Mouse (Mus musculus) adrenal gland, postnatal 4 days (tissue): ENCODE measurements at regions not wholly inside any gene's neighbourhood (a gene's known extent, or its start where the extent isn't known, plus 50 kb on each side); places are given as distances from the start of the nearest gene placed in this dataset.

ENCODE experiments used
- DNase-seq, 2 experiments: peaks; one replicate each; pipeline ENCODE4 v3.0.0; 2021 to 2022; ENCODE audit warnings: low spot score in 2 of 2, mixed read lengths in 2 of 2

DNA sequence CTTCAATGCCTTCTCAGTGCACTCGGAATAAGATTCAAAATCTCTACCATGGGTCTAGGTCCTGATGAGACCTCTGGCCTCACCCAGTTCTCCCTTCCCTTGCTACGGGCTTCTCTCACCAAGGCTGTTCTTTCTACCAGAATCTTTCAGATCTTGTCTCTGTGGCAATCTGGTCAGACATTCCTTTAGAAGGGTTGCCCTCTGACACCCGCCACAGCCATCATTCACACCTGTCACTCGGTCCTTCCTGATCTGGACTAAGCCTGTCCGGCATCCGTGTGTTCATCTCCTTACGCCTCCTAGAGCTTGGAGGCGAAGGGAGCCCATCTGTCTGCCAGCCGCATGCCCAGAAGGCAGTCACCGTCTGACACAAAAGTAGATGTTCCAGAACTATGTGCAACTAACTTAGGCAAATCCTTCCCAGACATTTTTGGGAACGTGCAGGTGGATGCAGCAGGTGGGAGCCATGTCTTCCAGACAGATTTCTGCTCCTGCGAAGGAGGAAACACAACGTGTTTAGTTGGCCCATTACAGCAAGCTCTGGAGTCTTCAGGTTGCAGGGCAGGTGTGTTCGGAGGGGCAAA is 77.7 kb downstream of the Fam76b start:
- no peak for DNase-seq

DNA sequence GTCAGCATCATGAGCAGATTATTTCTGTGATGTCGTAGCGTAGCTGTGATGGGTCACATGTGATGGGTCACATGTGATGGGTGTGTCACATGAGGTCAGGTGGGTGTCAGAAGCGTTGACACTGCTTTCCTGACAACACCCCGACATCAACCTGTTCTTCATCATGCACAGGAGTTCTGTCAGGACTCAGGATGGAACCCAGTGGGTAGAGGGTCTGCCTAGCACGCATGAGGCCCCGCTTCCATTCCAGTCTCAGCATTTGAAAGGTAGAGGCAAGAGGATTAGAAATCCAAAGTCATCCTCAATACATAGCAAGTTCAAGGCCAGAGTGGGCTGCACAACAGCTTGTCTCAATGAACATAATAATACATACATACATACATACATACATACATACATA is 79.2 kb downstream of the Fam76b start:
- no peak for DNase-seq

DNA sequence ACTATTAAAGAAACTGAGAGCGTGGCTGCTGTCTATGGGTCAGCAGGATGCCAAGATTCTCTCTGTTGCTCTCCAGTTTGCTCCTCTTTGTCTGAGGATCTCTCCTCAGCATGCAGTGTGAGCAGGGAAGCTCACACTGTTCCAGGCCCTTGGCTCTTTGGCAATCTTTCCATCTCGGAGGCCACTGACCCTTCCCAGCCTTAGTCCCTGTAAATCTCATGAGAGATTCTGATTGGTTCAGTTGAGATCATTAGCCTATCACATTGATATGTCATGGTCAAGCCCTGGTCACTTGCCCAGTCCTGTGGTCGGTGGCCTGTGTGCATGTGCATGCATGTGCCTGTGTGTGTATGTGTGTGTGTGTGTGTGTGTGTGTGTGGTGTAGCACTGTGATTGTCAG is 82.1 kb downstream of the Fam76b start:
- no peak for DNase-seq

DNA sequence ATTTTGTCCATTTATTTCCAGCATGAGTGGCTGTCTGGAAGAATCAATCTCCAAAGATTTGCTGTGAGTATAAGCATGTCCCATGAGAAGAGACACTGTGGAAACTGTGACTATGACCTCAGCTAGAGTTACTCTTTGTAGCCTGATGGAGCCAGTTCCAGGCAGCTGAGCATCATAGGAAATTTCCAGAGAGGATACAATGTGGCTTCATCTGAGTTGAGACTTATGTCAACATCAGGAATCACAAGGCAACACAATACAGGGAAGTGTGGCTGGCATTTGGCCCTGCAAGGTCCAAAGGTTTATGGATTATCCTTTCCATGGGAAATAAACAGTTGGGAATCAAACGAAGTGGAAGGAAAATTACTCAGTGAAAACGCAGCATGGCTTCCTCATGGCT is 82.6 kb downstream of the Fam76b start:
- no peak for DNase-seq

DNA sequence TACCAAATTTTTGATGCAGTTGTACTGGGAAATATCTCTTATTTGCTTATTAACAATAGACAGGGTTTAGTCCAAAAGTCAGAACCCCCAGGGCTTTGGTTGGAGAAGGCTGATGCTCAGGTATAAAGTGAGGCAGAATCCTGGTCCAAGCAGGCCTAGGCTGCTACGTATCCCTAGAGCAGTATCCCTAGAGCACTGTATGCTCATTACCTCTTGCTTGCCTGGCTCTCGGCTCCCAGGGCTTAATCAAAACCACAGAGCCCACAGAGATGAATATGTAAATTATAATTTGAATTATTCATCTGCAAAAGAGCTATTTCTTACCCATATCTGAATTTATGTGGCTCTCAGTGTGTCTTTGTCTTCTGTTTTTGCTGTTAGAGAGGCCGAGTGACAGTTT is 85.9 kb downstream of the Fam76b start:
- DNase-seq = no peak

DNA sequence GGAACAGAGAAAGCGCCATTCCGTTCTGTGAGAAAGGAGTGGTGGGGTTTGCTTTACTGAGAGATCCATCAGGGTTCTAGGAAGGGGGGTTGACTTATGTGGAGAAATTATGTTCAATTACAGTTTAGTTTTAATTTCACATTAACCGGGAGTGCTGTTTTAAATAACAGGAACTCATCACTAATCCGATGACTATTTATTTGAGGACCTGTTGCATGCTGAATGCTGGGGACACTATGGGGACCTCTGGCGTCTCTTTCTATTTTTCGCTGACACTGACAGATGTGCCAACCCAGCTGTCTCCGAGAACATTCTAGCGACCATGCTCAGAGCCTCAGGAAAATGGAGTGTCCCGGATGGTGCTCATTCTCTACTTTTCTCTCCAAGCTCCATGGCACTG is 86.6 kb downstream of the Fam76b start:
- no peak for DNase-seq

DNA sequence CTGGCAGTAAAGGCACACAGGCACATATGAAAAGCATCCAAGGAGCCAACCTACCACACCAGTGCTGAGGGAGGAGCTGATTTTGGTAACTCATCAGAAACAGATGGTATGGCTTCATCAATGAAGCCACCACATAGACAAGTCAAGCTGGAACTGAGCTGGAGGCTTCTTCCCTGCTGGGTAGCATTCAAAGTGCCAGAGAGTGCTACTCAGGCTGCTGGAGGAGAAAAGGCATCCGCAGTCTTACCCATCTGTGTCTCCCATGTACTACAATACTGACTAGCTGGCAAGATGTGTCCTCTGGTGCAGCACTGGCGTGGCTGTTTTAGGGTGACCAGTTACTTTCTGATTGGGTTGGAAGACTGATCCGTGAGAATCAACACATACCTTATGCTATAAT is 87.3 kb downstream of the Fam76b start:
- no peak for DNase-seq

DNA sequence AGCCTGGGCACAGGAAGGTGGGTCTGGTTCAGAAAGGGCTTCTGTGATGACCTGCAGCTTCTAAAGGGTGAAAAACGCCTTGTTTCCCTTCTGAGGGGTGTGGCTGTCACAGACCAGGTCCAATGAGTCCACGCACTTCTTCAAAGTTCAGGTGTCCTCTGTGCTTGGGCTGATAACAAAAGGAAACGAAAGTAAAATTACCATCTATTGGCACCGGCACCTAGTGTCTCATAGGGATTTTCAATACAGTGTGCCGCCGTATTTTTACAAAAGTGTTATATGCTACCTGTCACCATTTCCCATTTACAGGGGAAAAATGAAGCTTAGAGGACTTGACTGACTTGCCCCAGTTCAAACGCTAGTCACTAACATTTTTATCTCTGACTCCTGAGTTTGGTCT is 89.3 kb downstream of the Fam76b start:
- no peak for DNase-seq

DNA sequence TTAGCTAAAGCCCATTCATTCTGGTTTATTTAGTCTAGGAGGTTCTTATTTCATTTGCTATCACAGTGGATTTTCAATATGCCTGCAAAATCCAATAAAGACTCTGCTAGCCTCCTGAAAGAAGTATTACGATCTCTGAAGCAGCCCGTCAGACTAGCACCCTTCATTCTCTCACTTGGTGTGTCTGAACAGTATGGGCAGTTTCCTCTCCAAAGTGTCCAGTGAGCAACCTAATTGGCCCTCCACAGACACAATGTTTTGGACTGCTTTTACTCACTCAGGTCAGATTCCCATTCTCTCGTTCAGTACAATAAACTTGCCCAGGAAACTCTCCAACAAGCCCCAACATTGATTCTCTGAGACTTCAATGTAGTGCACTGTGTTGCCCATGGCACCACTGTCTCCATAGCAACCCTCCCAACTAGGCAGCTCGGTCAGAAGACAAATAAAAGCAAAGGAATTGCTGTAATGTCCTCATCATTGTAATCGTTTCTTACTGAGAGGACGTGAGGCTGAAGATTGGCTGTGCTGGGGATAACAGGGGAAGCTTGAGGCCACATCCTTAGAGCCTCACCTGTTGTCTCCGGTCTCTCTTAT is 91.2 kb downstream of the Fam76b start:
- DNase-seq = no peak

DNA sequence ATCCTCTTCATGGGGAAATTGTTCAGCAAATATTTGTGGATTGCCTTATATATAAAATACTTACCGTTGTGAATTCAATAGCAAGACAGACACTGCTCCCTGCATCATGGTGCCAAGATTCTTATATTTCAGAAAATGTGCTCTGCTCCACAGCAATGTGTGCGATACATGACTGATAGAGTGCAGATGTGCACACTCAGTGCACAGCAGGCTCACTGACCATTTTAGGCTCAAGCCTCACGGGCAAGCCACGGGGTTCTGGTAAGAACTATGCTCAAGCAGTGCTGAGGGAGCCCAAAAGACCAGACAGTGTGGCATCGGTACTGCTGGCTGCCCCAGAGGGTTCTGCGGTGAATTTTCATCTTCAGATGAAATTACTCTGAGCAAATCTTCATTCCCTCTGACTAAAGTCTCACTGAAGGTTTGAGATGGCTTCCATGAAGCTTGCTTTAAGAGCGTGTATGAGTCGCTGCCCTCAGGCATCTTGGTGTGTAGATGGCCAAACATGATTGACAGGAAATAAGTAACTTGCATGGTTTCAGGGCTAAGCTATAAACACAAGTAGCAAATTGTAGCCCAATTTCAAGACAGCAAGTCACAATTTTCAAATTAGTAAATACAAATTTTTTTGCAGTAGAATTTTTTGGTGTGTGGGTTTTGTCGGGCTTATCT is 92.4 kb downstream of the Fam76b start:
- no peak for DNase-seq

DNA sequence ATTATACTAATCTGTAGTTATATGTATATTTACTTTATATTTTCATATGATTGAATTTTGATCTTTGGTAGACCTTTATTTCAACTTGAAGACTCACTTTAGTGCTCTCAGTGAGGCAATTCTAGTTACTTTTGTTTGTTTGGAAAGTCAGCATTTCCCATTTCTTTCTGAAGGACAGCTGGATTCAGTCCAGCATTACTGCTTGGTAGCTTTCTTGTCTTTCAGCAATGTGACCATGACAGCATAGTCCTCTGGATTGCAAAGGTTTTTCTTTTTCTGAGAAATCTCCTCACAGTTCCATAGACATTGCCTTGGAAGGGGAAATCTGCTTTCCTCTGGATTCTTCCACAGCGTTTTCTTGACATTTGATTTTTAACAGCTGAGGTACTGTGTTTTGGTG is 93.1 kb downstream of the Fam76b start:
- DNase-seq = no peak

DNA sequence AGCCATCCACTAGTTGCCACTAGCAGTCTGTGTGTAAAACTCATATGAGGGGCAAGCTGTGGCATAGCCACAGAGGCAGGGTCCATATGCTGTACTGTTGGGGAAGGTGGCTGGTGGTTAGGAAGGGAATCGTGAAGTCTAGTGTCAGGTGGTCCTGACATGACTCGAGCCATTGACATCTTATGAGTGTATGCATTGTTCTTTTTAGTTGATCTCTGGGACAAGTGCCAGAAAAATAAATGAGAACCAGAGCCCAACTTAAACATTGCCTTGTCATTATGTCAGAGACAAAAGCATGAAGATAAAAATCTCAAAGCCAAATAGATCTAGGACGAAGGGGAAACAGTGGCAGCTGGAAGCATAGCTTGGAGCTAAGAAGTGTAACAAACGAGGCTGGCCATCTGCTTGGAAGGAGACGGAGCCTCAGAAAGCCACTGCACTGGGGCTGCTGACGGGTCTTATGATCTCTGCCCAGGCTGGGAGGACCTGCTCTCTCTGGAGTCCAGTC is 104.5 kb downstream of the Fam76b start:
- no peak for DNase-seq

DNA sequence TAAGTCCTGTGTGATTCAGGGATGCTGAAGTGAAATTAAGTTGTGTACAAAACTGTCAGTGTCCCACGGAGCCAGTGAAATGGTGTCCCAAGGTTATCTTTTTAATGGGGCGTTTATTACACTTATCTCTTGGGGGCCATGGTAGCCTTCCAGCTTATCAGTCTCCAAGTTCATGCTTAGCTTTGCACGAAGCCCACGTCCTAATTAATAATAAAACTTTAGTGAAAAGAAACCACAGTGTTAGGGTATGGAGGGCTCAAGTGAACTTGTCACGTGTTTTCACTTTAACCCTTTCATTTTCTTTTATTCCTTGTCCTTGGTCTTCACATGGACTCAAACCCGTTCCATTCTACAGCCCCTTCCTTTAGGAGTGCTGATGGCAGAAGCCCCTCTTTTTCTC is 105.9 kb downstream of the Fam76b start:
- no peak for DNase-seq

DNA sequence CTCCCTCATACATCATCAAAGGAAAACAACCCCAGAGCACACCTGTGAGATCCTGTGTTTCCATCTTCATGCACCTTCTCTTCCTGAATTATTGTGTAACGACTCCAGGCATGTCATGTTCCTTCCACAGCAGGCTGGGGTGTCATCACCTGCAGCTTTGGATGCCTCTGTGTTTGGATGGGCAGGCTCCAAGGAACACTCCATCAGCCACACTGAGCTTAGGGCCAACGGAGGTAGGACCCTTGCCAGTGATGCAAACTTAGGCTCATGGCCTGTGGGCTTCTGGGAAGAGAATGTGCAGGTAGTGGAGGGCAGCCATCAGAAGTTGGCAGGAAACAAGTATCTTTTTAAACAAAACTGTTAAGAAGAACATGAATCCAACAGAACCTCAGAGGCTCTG is 109.8 kb downstream of the Fam76b start:
- no peak for DNase-seq

DNA sequence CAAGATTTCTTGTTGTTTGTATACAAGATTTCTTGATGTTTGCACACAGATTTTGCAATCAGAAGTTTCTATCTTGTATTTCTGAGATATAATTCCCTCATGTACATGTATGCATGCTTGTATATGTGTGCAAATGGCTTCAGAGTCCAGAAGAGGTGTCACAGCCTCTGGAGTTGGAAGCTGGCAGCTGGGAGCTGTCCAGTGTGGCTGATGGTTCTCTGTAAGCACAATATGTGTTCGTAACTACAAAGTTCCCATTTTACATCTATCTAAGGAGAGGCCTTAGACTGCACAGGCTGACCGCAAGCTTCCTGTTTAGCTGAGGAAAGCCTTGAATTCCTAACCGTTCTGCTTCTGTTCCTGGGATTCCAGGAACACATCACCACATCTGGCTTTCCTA is 119.0 kb downstream of the Fam76b start:
- no peak for DNase-seq

DNA sequence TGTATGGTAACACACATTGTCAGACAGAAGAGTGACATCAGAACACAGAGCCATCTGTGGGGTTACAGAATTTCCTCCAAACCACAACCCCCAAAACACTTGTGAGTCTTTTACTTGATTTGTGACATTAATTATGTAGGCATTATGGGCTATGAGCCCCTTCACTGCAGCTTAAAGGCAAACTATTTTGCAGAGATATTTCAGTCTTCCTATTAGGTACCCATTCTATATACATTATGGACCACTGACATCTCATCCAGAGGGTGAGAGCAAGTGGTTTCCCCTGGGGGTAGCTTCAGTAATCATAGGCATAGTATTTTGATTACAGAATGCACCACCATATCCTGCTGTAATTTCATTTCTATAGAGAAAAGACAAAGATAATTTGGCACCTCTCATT is 124.6 kb downstream of the Fam76b start:
- no peak for DNase-seq

DNA sequence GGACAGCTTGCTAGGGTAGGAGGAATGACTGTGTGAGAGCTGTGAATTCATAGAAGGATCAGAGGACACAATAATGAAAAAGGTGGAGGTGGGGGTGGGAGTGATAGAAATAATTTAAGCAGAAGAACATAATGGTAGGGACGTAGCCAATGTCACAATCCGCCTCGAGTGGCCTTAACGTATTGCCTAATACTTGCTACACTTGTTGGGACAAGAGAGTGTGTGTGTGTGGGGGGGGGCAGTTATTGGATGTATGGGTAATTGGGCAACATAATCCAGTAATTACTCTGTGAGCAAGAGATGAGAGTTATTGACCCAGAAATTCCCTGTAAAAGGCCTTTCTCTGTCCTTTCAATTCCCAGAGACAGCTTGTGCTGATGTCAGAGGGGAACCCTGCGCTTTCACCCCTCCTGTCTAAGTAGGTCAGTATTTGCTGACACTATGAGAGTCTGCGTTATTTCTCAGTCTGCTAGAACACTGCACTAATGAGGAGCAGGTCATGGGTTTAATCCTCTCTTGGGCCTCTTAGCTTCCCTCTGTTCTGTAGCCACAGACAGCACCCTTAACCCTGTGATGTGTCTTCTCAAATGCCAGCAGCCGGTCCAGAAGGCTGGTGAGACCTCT is 135.7 kb downstream of the Fam76b start:
- DNase-seq = no peak

DNA sequence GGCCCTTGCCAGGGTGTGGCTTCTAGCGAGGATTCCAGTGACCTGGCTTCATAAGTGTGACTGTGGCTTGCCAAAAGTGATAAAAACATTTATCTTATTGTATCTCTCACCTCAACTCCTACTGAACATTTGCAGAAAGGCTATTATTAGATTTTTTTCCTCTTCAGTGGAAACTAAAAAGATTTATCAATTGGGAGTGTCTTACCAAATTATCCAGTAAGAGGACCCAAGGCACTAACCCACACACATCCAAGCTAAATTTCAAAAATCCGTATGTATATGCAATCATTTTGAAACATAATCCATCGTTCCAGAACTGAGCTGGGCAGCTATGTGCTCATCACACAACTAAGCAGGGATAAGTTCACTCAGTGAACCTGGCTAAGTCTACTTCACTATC is 136.3 kb downstream of the Fam76b start:
- DNase-seq = no peak

DNA sequence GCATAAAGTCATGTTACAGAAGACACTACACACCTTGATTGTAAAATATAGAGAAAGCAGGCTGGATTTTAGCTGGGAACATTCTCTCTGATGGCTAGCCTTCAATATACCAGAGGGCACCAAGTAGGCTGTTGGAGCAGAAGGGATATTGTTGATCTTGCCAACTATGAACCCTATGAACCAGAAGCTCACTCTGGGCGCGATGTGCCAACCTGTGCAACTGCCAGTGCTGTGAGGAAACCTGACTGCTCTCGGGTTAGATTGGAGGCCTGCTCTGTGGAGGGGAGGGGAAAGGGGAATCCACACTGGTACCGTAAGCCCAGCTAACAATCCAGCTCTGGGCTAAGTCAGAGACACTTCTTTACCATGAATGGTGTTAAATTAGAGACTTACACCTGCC is 136.7 kb downstream of the Fam76b start:
- no peak for DNase-seq

DNA sequence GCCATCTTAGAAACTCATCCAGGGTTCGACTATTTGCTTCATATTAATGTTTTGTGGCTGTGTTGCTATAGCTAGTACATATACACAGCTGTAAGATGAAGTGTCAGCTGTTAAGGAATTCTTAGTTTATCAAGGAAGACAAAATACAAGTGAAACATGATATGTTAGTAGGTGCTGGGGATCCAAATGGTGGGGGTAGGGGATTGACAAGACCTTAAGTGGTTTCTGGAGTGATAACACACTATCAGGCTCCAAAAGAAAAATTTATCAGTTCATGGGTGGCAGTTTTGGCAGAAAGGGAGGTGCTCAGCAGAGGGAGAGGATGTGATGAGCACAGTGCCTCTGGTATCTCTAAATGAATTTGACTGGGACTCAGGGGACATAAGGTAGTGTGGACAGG is 138.7 kb downstream of the Fam76b start:
- DNase-seq = no peak

DNA sequence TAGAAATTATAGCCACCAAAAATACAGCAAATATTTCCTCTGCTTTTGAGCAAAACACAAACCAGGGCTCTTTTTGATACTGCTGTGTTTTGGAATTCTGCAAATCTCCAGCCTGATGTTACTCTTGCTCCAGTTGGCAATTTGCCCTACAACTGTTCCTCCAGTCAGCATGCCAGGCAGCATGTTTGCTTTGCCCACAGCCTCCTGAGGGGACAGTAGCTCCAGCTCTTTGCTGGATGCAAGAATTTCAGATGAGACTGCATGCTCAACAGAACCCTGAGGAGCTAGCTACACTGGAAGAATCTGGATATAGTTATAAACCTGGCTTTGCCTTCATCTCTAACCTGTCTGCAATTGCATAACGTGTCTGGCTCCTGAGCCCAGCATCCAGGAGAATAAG is 141.7 kb downstream of the Fam76b start:
- DNase-seq = no peak

DNA sequence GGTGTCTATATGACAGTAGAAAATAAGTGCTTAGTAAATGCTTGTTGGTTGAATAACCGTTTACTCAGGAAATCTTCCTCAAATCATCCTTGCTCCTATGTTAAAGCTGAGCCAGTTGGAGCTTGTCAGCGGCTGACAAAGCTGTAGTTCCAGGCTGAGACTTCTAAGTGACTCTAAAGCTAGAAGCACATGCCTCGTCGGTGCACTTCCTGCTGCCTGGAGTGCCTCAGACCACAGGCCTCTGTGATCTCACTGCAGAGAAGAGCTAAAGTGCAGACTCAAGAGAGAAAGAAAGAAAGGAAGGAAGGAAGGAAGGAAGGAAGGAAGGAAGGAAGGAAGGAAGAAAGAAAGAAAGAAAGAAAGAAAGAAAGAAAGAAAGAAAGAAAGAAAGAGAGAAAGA is 146.1 kb downstream of the Fam76b start:
- no peak for DNase-seq

DNA sequence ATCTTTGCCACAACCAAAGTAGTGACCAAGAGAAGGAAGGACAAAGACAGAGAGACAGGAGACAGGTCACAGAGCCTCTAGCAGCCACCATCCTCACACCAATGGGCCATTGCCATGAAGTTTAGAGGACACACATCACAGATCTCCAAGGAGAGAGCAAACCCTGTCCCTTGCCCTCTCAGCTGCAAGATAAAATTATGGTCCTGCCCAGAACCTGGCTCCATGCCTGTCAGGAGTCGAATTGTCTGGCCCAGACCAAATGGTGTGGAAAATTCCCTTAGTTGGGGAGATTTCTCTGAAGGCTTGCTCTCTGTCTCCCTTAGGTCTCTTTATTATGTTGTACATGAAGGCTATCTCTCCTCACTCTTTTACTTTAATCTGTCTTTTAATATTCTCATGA is 147.4 kb downstream of the Fam76b start:
- DNase-seq = no peak
